14 mouse cellular contexts compared by ENCODE assay signal in the genomic region with DNA sequence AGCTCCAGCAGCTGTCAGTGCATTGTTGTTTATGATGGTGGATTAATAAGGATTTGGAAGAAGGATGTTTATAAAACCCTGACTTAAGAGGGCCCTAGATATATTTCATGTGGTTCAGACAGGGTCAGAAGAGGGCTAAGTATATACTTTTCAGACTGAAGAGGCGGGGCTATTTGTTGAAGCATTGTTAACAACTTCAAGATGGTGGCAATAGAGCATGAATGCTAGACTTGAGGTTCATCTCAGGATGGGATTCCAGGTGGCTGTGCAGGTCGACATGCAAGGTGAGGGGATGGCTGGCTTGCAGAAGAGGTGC.
"Had no signal": no experiment of that assay in that cellular context is flagged by ENCODE, and none has a peak within 500 bp of the region (broad histone marks: within the 10 kb centered on the region; RNA-seq: fewer than 3 reads in every experiment).

No protein-coding gene starts in this region.

- DNase-seq: kidney, adult 11 months; kidney, postnatal 25 days; left cerebral cortex, postnatal 4 days; lung, embryonic 14.5 days; lung, postnatal 14 days; spleen, adult 18-20 months; thymus, postnatal 4 days had no signal

- H3K36me3 ChIP-seq: liver, embryonic 12.5 days; midbrain, embryonic 15.5 days; neural tube, embryonic 12.5 days; stomach, embryonic 15.5 days had no signal

- ATAC-seq: liver, embryonic 12.5 days; midbrain, embryonic 15.5 days had no signal

- H3K27ac ChIP-seq: liver, embryonic 12.5 days; macrophage; midbrain, embryonic 15.5 days; neural tube, embryonic 12.5 days had no signal

- H3K9me3 ChIP-seq: liver, embryonic 12.5 days; megakaryocyte, embryonic 14.5 days; midbrain, embryonic 15.5 days; neural tube, embryonic 12.5 days; stomach, embryonic 15.5 days had no signal

- H3K27me3 ChIP-seq: liver, embryonic 12.5 days; megakaryocyte, embryonic 14.5 days; midbrain, embryonic 15.5 days; neural tube, embryonic 12.5 days; stomach, embryonic 15.5 days had no signal

- H3K4me2 ChIP-seq: liver, embryonic 12.5 days; lung, embryonic 14.5 days; midbrain, embryonic 11.5 days; midbrain, embryonic 15.5 days; neural tube, embryonic 12.5 days; stomach, embryonic 15.5 days had no signal

- H3K4me3 ChIP-seq: liver, embryonic 12.5 days; megakaryocyte, embryonic 14.5 days; midbrain, embryonic 15.5 days; neural tube, embryonic 12.5 days; stomach, embryonic 15.5 days had no signal

- H3K4me1 ChIP-seq: megakaryocyte, embryonic 14.5 days; midbrain, embryonic 15.5 days; neural tube, embryonic 12.5 days had no signal

- H3K9ac ChIP-seq: liver, embryonic 12.5 days; lung, embryonic 14.5 days; midbrain, embryonic 15.5 days; neural tube, embryonic 12.5 days; stomach, embryonic 15.5 days had no signal
